Mouse (Mus musculus): ENCODE results near the gene Ddx17. TPM values are rescaled to one million over a fixed set of nuclear protein-coding genes. Genes with fewer than 3 reads are reported as not detected.

Gene Ddx17
- total RNA-seq (2015) = 87.0 and 97.1 TPM in 2 replicates
- total RNA-seq (2017) = 129 and 165 TPM in 2 replicates

DNA sequence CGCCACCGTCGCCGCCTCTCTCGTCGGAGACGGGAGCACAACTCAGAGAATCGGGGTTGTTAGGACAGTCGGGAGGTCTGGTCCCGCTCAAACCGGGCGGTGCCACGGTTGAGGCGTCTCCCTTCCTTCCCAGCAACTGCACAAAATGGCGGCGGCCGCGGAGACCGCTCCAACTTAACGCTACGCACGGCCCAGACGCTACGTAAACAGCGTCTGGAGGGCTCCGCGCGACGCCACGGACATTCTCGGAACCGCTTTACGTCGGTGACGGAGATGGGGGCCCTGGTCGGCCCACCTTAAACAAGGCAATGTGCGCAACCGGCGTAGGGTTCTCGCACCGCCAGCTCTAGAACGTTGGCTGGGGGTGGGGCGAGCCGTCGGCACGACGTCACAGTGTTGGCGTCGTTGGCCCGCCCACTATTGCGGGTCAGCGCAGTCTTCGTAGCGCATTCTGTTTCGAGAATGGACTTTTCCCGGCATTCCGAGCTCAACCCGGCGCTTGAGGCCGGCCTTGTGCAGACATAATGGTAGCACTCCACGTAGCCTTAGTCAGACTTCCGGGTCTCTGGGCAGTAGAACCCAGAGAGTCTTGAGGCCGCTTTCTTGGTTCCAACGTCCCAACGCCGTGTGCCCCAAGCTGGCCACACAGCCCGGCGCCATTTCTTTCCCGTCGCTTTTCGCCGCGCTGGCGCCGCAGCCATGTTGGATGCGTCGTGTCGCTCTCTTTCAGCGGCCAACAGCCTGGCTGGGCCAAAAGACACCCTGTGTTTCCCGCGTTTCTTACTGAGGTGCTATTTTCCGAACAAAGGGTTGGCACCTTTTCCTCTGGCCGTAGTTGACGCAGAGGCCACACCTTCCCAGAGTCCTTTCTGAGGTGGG, at the start of gene Ddx17:
Gene Ddx17 (minus strand): TSS at position 332 of the 879 bp plus-strand sequence.
- peak; percentile 95 for ATAC-seq (replicated peaks; ENCODE audit: poor library complexity)

DNA sequence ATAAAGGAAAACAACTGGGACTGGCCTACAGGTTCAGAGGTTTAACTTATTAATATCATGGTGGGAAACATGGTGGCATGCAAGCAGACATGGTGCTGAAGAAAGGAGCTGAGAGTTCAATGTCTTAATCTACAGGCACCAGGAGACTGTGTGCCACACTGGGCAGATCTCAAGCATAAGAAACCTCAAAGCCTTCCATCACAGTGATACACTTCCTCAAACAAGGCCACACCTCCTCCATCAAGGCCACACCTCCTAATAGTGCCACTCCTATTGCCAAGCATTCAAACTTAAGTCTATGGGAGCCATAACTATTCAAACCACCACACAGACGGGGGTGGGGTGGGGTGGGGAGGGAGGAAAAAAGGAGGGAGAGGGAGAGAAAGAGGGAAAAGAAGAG, 35.0 kb upstream of the Ddx17 start:
- ATAC-seq (replicated peaks; ENCODE audit: poor library complexity) = no peak

DNA sequence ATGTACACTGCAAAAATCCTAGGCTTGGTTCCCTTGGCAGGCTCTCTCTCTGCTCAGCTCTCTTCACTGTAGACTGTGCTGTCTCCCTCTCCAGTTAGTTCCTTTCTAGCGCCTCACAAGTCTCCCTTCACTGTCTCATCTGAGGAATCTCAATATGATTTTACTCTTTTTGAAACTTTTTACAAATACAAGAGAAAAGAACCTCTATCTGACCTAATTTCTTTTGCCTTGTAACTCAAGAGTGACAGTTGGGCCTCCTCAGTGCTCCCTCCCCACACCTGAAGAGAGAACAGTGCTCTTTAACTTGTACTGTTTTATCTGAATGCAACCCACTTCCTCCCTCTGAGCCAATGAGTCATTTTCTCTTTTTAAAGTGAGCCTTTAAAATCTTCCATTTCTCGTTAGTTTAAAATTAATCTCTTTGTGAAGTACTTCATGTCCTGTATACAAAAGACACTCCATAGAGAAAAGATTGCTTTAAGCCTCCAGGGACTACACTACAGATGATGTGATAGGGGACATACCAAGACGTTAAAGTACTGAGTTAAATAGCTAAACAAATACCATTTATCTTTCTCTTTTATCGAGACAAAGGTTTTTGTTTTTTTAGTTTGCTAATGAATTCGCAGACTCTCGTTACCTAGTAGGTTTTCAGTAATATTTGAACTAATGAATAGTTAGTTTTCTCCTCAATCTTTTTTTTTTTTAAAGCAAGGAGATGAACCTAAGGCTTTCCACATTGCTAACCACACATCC, 31.3 kb upstream of the Ddx17 start:
- ATAC-seq (replicated peaks; ENCODE audit: poor library complexity) = no peak

DNA sequence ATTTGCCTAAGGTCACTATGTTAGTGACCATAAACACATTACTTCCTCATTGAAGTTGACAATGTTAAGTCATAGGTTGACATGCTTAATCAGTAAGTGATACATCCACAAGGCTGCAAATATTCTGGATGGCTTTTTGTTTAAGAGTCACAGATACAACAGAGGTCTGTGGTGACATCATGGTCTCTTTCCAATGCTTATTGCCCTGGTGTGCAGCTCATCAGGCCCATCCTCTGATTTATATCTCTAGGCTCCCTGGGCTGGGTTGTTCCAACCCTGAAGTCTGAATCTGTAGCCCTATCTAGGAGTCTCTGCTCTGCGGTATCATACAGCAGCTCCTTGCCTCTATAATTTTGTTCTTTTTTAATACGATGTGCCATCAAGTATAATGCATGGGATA, 30.4 kb upstream of the Ddx17 start:
- ATAC-seq (replicated peaks; ENCODE audit: poor library complexity) = peak; percentile 37; the same call in 1 of the 2 replicates

DNA sequence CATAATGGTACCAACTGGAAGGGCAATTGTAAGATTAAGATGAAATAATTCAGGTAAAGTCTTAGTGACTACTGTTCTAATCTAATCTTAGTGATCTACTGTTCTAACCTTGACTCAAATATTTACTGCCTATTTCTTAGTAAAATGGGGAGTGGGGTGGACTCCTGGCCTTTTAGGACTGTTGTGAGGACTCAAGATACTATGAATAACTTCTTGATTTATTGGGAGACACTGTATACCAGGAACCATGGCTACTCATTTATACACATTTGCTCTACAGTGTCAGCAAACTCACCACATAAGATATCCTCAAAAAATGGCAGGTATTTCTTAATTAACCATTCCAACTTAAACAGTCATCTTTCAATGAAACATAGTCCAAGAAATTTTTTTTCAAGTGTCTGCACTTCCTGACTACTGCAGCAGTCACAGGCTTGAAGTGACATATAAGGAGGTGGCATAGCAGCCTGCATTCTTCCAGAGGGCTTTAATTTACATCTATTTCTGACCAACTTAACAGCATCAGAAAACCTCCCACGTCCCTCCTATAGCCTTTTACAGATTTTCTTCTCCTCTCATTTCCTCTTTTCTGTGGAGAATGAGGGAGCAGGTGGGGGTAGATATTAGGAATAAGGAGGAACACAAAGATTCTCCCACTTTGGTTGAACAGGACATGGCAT, 29.1 kb upstream of the Ddx17 start:
- no peak for ATAC-seq (replicated peaks; ENCODE audit: poor library complexity)

DNA sequence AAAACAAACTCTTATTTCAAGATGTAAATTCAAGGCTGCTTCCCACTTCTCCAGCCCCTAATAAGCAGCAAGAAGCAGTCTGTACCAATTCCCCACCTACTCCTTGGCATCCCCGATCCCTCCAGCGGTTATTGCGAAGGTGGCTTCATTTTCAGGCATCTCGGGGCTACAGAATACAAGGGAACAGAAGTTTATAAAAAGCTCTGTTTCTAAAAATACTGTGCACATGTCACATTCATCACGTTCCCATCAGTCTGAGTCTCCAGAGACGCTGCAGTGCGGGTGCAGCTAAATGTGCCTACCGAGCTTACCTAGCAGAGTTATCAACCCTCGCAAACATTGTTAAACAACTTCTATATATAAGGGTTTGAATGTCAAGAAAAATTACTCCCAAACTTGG, 15.9 kb upstream of the Ddx17 start:
- no peak for ATAC-seq (replicated peaks; ENCODE audit: poor library complexity)

DNA sequence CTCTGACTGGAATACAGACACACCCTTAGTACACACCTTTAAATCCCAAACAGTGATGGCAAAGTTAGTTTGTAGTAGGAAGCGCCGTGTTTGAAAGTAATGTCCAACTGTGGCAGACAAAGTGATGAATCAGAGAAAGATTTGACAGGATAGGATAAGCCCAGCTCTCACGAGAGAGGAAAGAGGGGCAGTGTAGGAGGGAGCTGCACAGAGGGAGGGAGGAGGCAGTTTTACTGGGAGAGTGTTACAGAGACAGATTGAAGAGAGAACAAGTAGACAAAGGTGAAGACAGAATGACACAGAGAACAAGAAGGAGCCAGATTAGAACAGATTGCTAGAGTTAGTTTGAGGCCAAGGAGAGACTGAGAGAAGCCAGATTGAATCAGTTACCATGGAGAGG, 13.1 kb upstream of the Ddx17 start:
- no peak for ATAC-seq (replicated peaks; ENCODE audit: poor library complexity)

DNA sequence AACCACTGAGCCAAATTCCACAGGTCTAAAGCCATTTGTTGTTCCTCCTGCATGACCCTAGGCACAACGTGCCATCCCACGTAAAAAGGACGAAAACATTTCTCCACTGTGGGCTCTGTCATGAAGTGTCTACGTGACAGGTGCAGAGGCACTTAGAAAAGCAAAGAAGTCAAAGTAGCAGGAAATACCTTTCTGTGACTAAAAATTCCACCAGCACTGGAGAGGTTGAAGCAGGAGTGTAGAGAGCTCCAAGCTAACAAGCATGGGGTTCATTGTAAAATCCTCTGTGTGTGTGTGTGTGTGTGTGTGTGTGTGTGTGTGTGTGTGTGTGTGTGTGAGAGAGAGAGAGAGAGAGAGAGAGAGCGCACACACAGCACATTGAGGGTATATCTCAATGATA, 6.0 kb upstream of the Ddx17 start:
- ATAC-seq (replicated peaks; ENCODE audit: poor library complexity) = no peak

DNA sequence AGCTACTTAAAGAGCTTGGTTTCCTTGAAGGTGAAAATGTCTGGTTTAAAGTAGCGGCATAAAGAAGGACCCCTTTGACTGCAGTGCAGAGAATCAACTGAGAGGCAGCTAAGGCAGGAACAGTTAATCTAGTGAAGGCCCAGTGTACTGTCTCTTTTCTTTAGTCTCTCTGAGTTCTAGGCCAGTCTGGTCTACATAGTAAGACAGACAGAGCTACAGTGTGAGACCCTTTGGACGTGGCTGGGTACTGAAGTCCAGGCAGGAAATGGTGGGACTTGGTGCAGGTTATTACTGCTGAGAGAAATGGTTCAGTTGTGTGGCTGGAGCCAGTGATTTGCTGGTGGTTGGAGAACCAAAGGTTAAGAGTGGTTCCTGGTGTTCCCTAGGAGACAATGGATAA, 1.7 kb upstream of the Ddx17 start:
- ATAC-seq (replicated peaks; ENCODE audit: poor library complexity) = no peak

DNA sequence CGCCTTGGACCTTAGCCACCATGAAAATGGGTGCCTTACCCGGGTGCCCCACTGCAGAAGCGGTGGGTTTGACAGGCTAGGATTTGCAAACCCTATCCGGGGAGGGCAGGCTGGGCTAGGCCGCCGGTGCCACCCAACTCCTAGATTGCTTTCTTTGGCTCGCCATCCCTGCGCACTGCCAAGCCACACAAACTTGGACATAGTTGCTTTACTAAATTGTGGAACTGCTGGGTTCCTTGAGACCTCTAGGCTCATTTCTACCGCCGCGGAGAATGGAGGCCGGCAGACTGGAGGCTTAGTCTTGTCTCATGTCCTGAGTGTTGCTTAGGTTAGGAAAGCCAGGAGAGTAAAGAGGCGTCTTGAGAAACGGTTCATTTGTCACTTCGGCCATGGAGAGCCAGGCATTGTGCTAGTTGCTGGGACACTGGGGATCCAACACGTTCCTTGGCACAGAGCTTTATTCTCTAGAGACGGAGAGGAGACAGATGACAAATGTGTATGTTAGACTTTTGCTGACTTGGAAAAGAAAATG, 814 bp upstream of the Ddx17 start:
- ATAC-seq (replicated peaks; ENCODE audit: poor library complexity) = no peak

DNA sequence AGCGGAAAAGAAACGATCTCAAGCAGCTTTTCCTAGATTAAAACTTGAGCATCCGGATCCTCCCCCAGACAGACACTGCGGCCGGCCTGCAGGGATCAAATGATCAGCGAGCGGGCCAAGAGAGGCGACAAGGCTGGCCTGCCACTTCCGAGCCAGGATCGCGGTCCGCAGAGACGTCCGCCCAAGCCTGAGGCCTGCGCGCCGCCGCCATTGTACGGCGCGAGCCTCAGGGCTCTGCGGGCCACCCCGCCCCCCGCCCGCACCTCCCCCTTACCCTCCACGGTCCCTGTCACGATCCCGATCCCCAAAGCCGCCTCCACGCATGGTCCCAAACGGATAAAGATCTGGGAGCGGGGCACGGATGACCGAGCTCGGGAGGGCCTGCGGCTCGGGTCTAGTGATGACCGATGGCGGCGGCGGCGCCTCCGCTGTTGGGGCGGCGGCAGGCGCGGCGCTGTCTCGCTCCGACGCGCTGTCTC, 581 bp downstream of the Ddx17 start:
- ATAC-seq (replicated peaks; ENCODE audit: poor library complexity) = peak; percentile 14; the same call in 1 of the 2 replicates

DNA sequence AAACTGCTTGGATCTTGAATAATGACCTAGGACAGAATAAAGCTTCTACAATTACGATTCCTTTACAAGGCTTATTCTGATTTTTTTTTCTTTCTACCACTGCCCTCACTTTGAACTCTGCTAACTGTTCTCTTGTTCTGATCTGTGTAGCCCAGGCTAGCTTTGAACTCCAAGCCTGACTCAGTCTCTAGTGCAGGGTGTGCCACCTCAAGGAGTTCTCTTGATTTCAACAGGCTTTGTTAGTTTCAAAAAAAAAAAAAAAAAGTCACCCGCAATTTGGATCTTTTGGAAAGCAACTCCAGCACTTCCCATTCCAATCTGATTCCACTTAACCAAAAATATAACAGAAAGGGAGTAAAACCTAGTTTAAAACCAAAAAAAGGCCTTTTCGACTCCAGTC, 1.0 kb downstream of the Ddx17 start:
- ATAC-seq (replicated peaks; ENCODE audit: poor library complexity) = no peak

DNA sequence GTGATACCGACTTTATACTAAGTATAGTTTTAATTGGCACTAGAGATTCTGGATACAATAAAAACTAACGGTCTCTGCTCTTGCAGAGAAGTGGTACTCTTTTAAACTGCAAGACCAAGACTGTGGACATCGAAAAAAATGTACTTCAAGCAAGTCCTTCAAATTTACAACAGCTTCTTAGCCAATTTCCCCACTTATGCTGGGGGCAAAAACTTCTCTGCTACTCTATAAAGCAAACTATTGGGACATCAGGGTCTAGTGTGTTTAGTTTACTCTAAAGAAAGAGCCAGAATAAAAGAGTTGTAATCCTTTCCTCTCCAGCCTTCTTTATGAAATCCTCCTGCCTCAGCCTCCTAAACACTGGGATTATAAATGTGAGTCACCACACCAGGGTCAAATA, 2.6 kb downstream of the Ddx17 start:
- no peak for ATAC-seq (replicated peaks; ENCODE audit: poor library complexity)

DNA sequence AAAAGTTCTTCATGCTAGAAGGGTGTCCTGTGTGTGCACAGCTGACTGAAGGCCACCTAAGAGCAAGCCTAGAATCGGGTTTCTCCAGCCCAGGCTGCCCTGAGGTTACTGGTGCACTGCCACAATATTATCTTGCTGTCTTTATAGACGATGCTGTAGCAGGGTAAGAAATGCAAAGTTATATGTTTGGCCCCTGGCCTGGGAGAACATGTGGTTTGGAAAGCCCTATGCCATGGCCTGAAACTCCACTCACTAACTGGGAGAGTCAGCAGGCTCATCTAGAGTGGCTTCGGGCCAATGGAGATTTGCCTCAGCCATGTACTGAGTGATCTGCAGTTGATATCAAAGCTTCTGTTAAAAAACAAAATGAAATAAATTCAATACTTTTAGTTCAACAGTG, 12.7 kb downstream of the Ddx17 start:
- no peak for ATAC-seq (replicated peaks; ENCODE audit: poor library complexity)

DNA sequence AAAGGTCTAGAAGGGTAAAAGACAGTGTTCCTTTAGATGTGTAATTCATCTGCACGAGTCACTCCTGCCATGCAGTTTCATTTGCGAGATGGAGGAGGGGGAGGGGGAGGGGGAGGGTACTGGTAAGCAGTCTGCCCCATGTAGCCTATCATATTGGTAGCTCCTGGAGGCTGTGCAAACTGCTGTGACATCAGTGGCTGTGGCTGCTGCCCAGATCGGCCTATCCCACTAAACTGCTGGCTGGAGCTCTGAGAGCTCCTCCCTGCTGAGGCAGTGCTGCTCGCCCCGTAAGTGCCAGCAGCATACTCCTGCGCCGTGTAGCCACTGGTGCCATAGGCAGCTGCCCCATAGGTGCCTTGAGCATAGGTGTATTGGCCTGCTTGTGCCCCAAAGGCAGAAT, 16.6 kb downstream of the Ddx17 start:
- no peak for ATAC-seq (replicated peaks; ENCODE audit: poor library complexity)

DNA sequence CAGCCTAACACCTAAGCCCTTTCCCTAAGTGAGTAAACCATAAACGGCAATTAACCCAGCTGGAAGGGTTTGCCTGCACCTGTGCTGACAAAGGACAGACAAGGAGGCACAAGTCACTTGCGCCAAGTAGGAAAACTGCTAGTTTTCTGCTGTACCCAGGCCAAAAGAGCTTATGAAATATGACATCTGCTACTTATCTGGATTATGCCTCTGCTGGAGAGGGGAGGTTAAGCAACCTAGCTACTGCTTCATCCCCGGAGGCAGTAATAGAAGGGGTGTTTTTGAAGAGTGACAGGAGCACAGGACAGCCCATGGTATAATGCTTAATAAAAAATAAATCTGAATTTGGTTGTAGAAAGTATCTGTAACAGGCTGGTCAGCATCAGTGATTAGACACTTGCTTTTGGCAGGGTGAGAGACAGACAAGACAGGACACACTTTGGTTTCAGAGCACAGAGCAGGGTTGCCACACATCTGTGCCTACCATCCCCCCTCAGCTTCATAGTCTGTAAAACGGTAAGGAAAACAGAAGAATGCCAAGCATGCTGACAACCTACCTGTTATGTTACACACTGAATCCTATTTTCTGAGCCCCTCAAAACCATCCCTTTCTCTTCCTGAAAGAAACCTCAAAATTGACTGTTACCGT, 18.4 kb downstream of the Ddx17 start:
- ATAC-seq (replicated peaks; ENCODE audit: poor library complexity) = no peak

DNA sequence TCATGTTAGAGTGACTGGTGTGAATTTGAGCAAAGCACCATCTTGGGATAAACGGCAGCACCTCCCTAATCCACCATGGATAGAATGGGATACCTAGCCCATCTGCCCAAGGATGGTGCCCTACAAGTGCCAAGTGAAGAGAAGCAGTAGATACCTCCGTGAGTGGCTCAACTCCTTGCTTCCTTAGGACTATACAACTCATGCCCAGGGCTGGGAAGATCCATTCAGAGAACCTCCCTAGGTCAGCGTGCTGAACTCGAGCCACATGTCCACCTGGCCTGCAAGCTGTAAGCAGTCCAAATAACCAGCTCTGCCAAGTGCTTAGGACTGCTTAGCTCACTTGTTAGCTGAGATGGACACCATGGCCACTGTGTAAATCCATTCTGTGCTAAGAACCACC, 19.3 kb downstream of the Ddx17 start:
- 0 out of 2 replicates have a peak, but pooled peaks have one; percentile 19 for ATAC-seq (replicated peaks; ENCODE audit: poor library complexity)

DNA sequence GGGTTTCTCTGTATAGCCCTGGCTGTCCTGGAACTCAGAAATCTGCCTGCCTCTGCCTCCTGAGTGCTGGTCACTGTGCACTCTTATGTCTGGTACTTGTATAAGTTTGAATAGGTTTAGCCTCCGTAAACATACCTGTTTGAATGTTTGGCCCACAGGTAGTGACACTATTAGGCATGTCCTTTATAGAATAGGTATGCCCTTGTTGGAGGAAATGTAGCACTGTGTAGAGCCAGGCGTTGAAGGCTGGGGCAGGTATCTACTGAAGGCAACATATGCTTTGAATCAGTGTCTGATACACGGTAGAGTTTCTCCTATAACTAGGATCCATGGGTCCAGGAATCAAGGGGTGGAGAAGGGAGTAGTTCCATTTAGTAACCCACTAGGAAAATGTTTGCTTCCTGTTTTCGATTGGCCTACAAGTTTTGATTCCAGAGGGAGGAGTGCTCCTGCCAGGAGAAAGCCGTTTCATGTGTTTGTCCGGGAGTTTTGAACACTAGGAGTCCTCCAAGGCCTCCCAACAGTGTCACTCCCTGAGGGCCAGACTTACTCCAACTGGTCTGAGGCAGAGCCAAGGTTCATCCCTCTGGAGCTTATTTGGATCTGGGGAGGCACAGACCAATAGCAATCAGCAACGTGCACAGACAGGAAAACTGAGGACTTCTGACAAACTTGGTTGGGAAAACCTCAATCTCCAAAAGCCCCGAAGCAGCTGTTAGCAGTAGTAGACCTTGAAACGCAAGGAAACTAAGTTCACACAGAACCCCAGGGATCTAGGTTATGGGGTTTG, 20.4 kb downstream of the Ddx17 start:
- ATAC-seq (replicated peaks; ENCODE audit: poor library complexity) = no peak

DNA sequence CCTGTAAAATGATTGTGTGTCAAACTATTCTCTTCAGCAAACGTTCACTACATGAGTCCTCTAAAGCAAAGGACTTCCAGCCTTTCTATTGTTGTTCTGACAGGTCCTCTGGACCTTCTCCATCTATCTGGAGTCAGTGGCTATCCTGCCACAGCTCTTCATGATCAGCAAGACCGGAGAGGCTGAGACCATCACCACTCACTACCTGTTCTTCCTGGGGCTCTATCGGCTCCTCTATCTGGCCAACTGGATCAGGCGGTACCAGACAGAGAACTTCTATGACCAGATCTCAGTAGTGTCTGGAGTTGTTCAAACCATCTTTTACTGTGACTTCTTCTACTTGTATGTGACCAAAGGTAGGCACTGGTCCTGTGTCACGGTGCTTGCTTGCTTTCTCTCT, 21.0 kb downstream of the Ddx17 start:
- no peak for ATAC-seq (replicated peaks; ENCODE audit: poor library complexity)
